Mouse (Mus musculus): ENCODE results near the gene Ly6g5c. TPM values are rescaled to one million over a fixed set of nuclear protein-coding genes. Genes with fewer than 3 reads are reported as not detected.

Ly6g5c gene
- polyA plus RNA-seq, 1 experiment = not detected

Other genes with a start within 250 kb of the Ly6g5c start
- 157 and 169 TPM in 2 replicates for gene Cfb, start 245.8 kb upstream of the Ly6g5c start, polyA plus RNA-seq (2012; rRNA removed)
- 5.7 and 6.1 TPM in 2 replicates for gene Zbtb12, start 228.8 kb upstream of the Ly6g5c start, polyA plus RNA-seq (2012; rRNA removed)
- gene Gm20547, start 226.2 kb upstream of the Ly6g5c start, polyA plus RNA-seq (2012; rRNA removed) = not detected in 2 replicates
- 14.2 and 18.4 TPM in 2 replicates for gene C2, start 210.0 kb upstream of the Ly6g5c start, polyA plus RNA-seq (2012; rRNA removed)
- 27.3 and 28.0 TPM in 2 replicates for gene Ehmt2, start 209.8 kb upstream of the Ly6g5c start, polyA plus RNA-seq (2012; rRNA removed)
- 1.1 and 1.3 TPM in 2 replicates for gene Slc44a4, start 193.8 kb upstream of the Ly6g5c start, polyA plus RNA-seq (2012; rRNA removed)
- 8.4 and 10.5 TPM in 2 replicates for gene Neu1, start 177.0 kb upstream of the Ly6g5c start, polyA plus RNA-seq (2012; rRNA removed)
- gene Hspa1b, start 149.0 kb upstream of the Ly6g5c start, polyA plus RNA-seq (2012; rRNA removed) = 1.1 and 1.3 TPM in 2 replicates
- gene Gm20481, start 138.4 kb upstream of the Ly6g5c start, polyA plus RNA-seq (2012; rRNA removed) = not detected in 2 replicates
- gene Hspa1a, start 136.1 kb upstream of the Ly6g5c start, polyA plus RNA-seq (2012; rRNA removed) = 0.58 and 0.67 TPM in 2 replicates
- gene Hspa1l, start 135.6 kb upstream of the Ly6g5c start, polyA plus RNA-seq (2012; rRNA removed) = 0.02 TPM in 2 replicates
- gene Lsm2, start 126.4 kb upstream of the Ly6g5c start, polyA plus RNA-seq (2012; rRNA removed) = 106 and 129 TPM in 2 replicates
- 58.0 and 65.7 TPM in 2 replicates for gene Vars, start 107.3 kb upstream of the Ly6g5c start, polyA plus RNA-seq (2012; rRNA removed)
- 0.12 and 0.20 TPM in 2 replicates for gene Vwa7, start 91.7 kb upstream of the Ly6g5c start, polyA plus RNA-seq (2012; rRNA removed)
- 2.0 TPM in 2 replicates for gene Sapcd1, start 80.3 kb upstream of the Ly6g5c start, polyA plus RNA-seq (2012; rRNA removed)
- 3.3 and 4.1 TPM in 2 replicates for gene Msh5, start 61.5 kb upstream of the Ly6g5c start, polyA plus RNA-seq (2012; rRNA removed)
- 70.1 and 85.9 TPM in 2 replicates for gene Clic1, start 58.3 kb upstream of the Ly6g5c start, polyA plus RNA-seq (2012; rRNA removed)
- gene Ddah2, start 49.2 kb upstream of the Ly6g5c start, polyA plus RNA-seq (2012; rRNA removed) = 11.1 and 13.5 TPM in 2 replicates
- 0.21 and 0.24 TPM in 2 replicates for gene Ly6g6c, start 42.9 kb upstream of the Ly6g5c start, polyA plus RNA-seq (2012; rRNA removed)
- gene Mpig6b, start 42.1 kb upstream of the Ly6g5c start, polyA plus RNA-seq (2012; rRNA removed) = 1.8 and 2.7 TPM in 2 replicates
- gene Ly6g6e, start 31.4 kb upstream of the Ly6g5c start, polyA plus RNA-seq (2012; rRNA removed) = 0.03 and 0.15 TPM in 2 replicates
- 0.66 and 0.76 TPM in 2 replicates for gene Ly6g6d, start 30.2 kb upstream of the Ly6g5c start, polyA plus RNA-seq (2012; rRNA removed)
- 4.6 TPM in 2 replicates for gene Ly6g6f, start 22.7 kb upstream of the Ly6g5c start, polyA plus RNA-seq (2012; rRNA removed)
- gene Abhd16a, start 19.0 kb upstream of the Ly6g5c start, polyA plus RNA-seq (2012; rRNA removed) = 25.1 and 29.0 TPM in 2 replicates
- gene Ly6g5b, start 7.1 kb downstream of the Ly6g5c start, polyA plus RNA-seq (2012; rRNA removed) = 0.42 and 0.67 TPM in 2 replicates
- gene Gpank1, start 13.2 kb downstream of the Ly6g5c start, polyA plus RNA-seq (2012; rRNA removed) = 9.1 and 10.2 TPM in 2 replicates
- gene Csnk2b, start 13.8 kb downstream of the Ly6g5c start, polyA plus RNA-seq (2012; rRNA removed) = 76.9 and 86.4 TPM in 2 replicates
- gene D17H6S53E, start 18.1 kb downstream of the Ly6g5c start, polyA plus RNA-seq (2012; rRNA removed) = 1.2 and 1.6 TPM in 2 replicates
- gene Apom, start 23.8 kb downstream of the Ly6g5c start, polyA plus RNA-seq (2012; rRNA removed) = 296 and 349 TPM in 2 replicates
- gene Bag6, start 26.9 kb downstream of the Ly6g5c start, polyA plus RNA-seq (2012; rRNA removed) = 40.6 and 45.5 TPM in 2 replicates
- gene Prrc2a, start 56.6 kb downstream of the Ly6g5c start, polyA plus RNA-seq (2012; rRNA removed) = 48.0 and 59.1 TPM in 2 replicates
- gene Aif1, start 67.8 kb downstream of the Ly6g5c start, polyA plus RNA-seq (2012; rRNA removed) = 9.0 and 9.2 TPM in 2 replicates
- gene Lst1, start 80.2 kb downstream of the Ly6g5c start, polyA plus RNA-seq (2012; rRNA removed) = 21.0 and 28.7 TPM in 2 replicates
- 0.53 and 0.76 TPM in 2 replicates for gene Ltb, start 86.2 kb downstream of the Ly6g5c start, polyA plus RNA-seq (2012; rRNA removed)
- 0.33 and 0.48 TPM in 2 replicates for gene Tnf, start 93.7 kb downstream of the Ly6g5c start, polyA plus RNA-seq (2012; rRNA removed)
- gene Lta, start 97.1 kb downstream of the Ly6g5c start, polyA plus RNA-seq (2012; rRNA removed) = 0.03 and 0.09 TPM in 2 replicates
- gene Gm16181, start 112.6 kb downstream of the Ly6g5c start, polyA plus RNA-seq (2012; rRNA removed) = 0.10 TPM in 1 of 2 replicates, not detected in the other
- 1.6 and 1.7 TPM in 2 replicates for gene Atp6v1g2, start 125.4 kb downstream of the Ly6g5c start, polyA plus RNA-seq (2012; rRNA removed)
- 3.6 and 4.1 TPM in 2 replicates for gene Nfkbil1, start 127.5 kb downstream of the Ly6g5c start, polyA plus RNA-seq (2012; rRNA removed)
- 174 and 208 TPM in 2 replicates for gene Ddx39b, start 133.5 kb downstream of the Ly6g5c start, polyA plus RNA-seq (2012; rRNA removed)
- gene H2-D1, start 154.5 kb downstream of the Ly6g5c start, polyA plus RNA-seq (2012; rRNA removed) = 35.7 and 45.9 TPM in 2 replicates
- gene H2-Q1, start 212.1 kb downstream of the Ly6g5c start, polyA plus RNA-seq (2012; rRNA removed) = 0.50 and 0.63 TPM in 2 replicates
- gene H2-Q2, start 234.0 kb downstream of the Ly6g5c start, polyA plus RNA-seq (2012; rRNA removed) = 0.53 and 0.67 TPM in 2 replicates